Mouse (Mus musculus) liver, adult 2 months (tissue): ENCODE data around the gene Gm48551. TPM values are rescaled to one million over a fixed set of nuclear protein-coding genes. Genes with fewer than 3 reads are reported as not detected.

ENCODE experiments used
- DNase-seq: peaks from one replicate; pipeline ENCODE4 v3.0.0-alpha.2; 2011; ENCODE audit warnings: low read depth, low spot score; ENCODE audit errors: extremely low read depth
- H3K27ac ChIP-seq: fragments of 200-500 bp; replicated peaks from 2 replicates; pipeline ENCODE4 v1.5.1; 2012; ENCODE audit warnings: low read depth, mild to moderate bottlenecking, control low read depth, inconsistent platforms, low read length; ENCODE audit not compliant: insufficient read depth
- H3K27me3 ChIP-seq: fragments of 200-500 bp; 2 replicates; pipeline ENCODE4 v1.6.1; 2012; ENCODE audit warnings: mild to moderate bottlenecking, moderate library complexity, low read length, inconsistent platforms; ENCODE audit not compliant: control insufficient read depth, insufficient read depth
- H3K36me3 ChIP-seq: fragments of 200-500 bp; 2 replicates; pipeline ENCODE4 v1.6.1; 2012; ENCODE audit warnings: low read length, inconsistent platforms; ENCODE audit not compliant: control insufficient read depth, insufficient read depth
- H3K4me1 ChIP-seq: fragments of 200-500 bp; 2 replicates; pipeline ENCODE4 v1.6.1; 2011; ENCODE audit warnings: low read length; ENCODE audit not compliant: control insufficient read depth, insufficient read depth
- H3K4me3 ChIP-seq: fragments of 200-500 bp; 2 replicates; pipeline ENCODE4 v1.5.1; 2011; ENCODE audit warnings: low read depth, mild to moderate bottlenecking, control low read depth, low read length, moderate library complexity; ENCODE audit not compliant: insufficient read depth
- H3K79me2 ChIP-seq: fragments of 200-500 bp; 2 replicates; pipeline ENCODE4 v1.6.1; 2012; ENCODE audit warnings: inconsistent platforms, mild to moderate bottlenecking, low read length, moderate library complexity; ENCODE audit not compliant: control insufficient read depth, insufficient read depth
- H3K9ac ChIP-seq: fragments of 200-500 bp; 2 replicates; pipeline ENCODE4 v1.6.1; 2012; ENCODE audit warnings: low read depth, mild to moderate bottlenecking, control low read depth, inconsistent platforms, low read length
- CTCF ChIP-seq: fragments of 200-500 bp; IDR thresholded peaks from 2 replicates; pipeline ENCODE4 v1.5.1; 2011; ENCODE audit warnings: low read depth, low read length, control low read depth
- POLR2A ChIP-seq: fragments of 200-500 bp; IDR thresholded peaks from 2 replicates; pipeline ENCODE4 v1.6.1; 2011; ENCODE audit warnings: low read length, control low read depth; ENCODE audit not compliant: insufficient read depth; ENCODE audit errors: extremely low read depth
- WGBS: fragments of 180-500 bp; shearing (Covaris S2); methylation state at CpG from one replicate; pipeline ENCODE4 v1.1.7; 2018; 5-methylcytosine and 5-hydroxymethylcytosine counted together
- polyA plus RNA-seq: library from polyadenylated mRNA; depleted of rRNA; stranded (reverse); fragments of >200 nt; gene quantifications from 2 replicates; pipeline ENCODE4 v1.2.3, GENCODE M21; 2012
- total RNA-seq: library from RNA; depleted of rRNA; stranded (reverse); fragments of >200 nt; gene quantifications from 2 replicates; pipeline ENCODE4 v1.2.3, GENCODE M21; 2014

Gm48551 gene
- total and polyA plus RNA-seq, 2 experiments, result 0.32 to 2.4 TPM

DNA sequence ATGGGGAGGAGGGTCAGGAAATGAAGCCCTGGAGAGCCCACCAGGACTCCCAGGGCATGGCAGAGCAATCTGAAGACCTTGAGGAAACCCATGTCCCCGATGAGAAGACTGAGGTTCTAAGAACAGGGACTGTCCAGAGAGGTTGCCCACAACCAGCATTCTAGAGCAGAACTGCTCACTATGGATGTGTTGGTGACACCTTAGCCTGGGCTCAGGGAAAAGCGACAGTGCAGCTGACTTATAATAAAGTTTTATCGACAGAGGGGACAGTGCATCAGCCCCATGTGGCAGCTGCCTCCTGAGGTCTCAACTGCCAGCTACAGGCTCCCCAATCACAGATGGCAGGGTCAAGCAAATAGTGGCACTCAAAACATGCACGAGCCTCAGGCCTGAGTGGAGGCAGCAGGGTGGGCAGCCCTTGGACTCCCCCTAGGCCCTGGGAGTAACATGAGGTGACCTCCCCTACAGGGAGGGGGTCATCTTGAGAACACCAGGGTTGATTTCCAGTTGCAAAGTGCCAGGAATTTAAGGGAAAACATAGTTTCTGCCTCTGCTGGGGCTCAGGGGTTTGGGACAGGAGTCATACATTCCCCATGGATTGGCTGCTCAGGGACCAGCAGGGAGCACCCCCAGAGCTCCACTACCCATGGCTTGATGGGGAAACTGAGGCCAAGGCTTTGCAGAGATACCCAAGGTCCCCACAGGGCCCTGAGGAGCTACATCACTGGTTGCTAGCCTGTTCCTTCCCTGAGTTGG lies 37.0 kb downstream of the Gm48551 start:
- H3K4me1 ChIP-seq, result peaks cover 69% of the 10 kb centered on the region
- peaks cover 72% of the 10 kb centered on the region for H3K79me2 ChIP-seq
- DNase-seq, result no peak
- H3K36me3 ChIP-seq, result no peaks in the 10 kb centered on the region
- TF ChIP-seq CTCF (no peak), POLR2A (no peak)
- peak overlapping the region; percentile 64 for H3K9ac ChIP-seq
- peak overlapping the region; percentile 95 for H3K27ac ChIP-seq
- 50% methylated on average over 4 of the region's 4 CpGs for WGBS
- no peak overlapping the region for H3K4me3 ChIP-seq
- H3K27me3 ChIP-seq, result no peaks in the 10 kb centered on the region

DNA sequence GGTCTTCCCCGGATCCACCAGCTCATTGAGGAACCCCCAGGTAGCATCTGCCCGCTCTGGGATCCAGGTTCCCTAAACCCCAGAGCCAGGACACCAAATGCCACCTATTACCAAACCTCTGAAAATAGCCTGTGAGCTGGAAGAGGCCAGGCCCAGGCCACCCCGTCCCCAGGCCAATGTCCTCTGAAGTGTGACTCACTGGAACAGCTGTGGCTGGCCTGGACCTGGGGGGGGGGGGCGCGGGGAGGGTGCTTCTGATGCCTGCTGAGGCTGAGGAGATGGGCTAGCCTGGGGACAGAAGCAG lies 37.5 kb downstream of the Gm48551 start:
- Histone ChIP-seq H3K79me2 (peaks cover 69% of the 10 kb centered on the region), H3K27me3 (no peaks in the 10 kb centered on the region), H3K27ac (peak overlapping the region; percentile 95), H3K4me1 (peaks cover 65% of the 10 kb centered on the region), H3K4me3 (peak overlapping the region; percentile 16; the same call in 1 of the 2 replicates), H3K36me3 (no peaks in the 10 kb centered on the region), H3K9ac (peak overlapping the region; percentile 64)
- no peak for TF ChIP-seq CTCF
- no peak for TF ChIP-seq POLR2A
- peak; percentile 75 for DNase-seq
- 35% methylated on average over 5 of the region's 5 CpGs for WGBS

DNA sequence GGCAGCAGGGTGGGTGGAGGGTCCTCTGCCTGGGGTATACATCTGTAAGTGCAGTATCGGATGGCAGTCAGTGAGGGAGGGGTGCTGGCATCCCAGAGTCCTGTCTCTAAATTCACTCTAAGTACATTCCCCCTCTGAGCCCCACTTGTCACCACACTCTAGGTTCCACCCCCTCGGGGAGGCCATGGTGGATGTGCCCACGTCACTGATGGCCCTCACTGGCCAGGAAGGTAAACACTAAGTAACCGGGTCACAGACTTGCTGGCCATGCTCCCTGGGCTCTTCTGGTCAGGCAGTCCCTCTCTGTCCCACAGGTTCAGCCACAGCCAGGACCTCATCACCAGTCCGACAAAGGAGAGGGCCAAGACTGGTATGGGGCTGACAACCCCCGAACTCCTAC lies 37.9 kb downstream of the Gm48551 start:
- H3K27ac ChIP-seq, result peak overlapping the region; percentile 95
- 17% methylated on average over 6 of the region's 6 CpGs for WGBS
- TF ChIP-seq CTCF, result no peak
- TF ChIP-seq POLR2A, result no peak
- H3K9ac ChIP-seq, result peak overlapping the region; percentile 64
- H3K79me2 ChIP-seq, result peaks cover 67% of the 10 kb centered on the region
- peaks cover 65% of the 10 kb centered on the region for H3K4me1 ChIP-seq
- peak; percentile 94 for DNase-seq
- H3K27me3 ChIP-seq, result no peaks in the 10 kb centered on the region
- H3K4me3 ChIP-seq, result peak overlapping the region; percentile 16; the same call in 1 of the 2 replicates
- no peaks in the 10 kb centered on the region for H3K36me3 ChIP-seq

DNA sequence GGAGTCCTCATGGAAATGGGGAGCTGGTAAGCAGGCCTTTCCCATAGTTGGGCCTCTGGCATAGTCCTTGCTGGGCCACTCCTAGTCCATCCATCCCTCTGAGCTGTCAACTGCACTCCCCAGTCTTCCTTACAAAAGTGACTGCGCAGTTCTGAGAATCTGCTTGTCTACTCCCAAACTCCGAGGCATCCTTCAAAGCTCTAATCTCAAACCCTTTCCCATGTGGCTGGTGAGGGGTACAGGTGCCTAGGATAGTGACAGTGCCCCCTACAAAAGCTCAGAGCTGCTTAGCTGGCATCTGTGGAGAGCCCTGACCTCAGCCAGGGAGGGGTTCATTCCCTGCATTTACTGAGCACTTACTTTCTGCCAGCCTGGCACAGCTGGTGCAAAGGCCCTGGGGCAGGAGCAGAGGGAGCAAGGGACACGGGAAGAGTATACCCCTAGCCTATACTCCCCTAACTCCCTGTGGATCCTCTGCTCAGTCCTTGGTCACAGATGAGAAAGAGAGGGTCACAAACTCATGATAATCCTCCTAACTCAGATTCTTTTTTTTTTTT lies 38.5 kb downstream of the Gm48551 start:
- TF ChIP-seq POLR2A, result no peak
- TF ChIP-seq CTCF, result no peak
- peaks cover 65% of the 10 kb centered on the region for H3K79me2 ChIP-seq
- H3K27me3 ChIP-seq, result no peaks in the 10 kb centered on the region
- peaks cover 63% of the 10 kb centered on the region for H3K4me1 ChIP-seq
- H3K27ac ChIP-seq, result peak overlapping the region; percentile 80
- H3K36me3 ChIP-seq, result no peaks in the 10 kb centered on the region
- no peak for DNase-seq
- H3K4me3 ChIP-seq, result no peak overlapping the region
- 73% methylated on average over 3 of the region's 3 CpGs for WGBS
- peak overlapping the region; percentile 60 for H3K9ac ChIP-seq

DNA sequence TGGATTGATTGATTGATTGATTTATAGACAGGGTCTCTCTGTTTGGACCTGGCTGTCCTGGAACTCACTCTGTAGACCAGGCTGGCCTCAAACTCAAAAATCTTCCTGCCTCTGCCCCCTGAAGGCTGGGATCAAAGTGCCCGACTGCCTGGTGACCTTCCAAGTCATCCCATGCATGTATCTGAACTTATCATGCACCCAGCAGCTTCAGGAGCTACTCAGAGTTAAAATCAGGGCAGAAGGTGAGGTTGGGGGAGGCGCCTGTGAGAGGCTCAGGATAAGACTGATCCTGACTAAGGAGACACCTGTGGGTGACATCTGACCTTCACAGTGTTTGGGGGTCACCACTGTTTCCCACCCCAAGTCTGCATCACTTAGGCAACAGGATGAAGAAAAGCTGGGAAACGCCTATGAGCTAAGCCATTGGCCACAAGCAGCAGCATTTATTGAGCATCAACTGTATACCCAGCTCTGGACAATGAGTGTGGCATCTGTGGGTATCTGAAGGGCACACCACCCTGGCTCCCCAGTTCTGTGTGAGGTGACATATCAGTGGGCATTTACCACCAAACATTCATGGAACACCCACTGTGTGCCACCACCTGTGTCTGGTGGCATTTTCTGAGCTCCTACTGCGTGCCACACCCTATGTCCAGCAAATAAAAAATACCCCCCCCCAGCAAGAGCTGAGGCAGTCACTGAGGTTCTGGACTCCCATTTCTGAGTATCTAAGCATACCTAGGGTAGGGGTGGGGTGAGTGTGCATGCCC lies 39.4 kb downstream of the Gm48551 start:
- Histone ChIP-seq H3K79me2 (peaks cover 68% of the 10 kb centered on the region), H3K27ac (peak overlapping the region; percentile 83), H3K27me3 (no peaks in the 10 kb centered on the region), H3K9ac (peak overlapping the region; percentile 68), H3K4me1 (peaks cover 55% of the 10 kb centered on the region), H3K36me3 (no peaks in the 10 kb centered on the region), H3K4me3 (peak overlapping the region; percentile 84; the same call in 1 of the 2 replicates)
- 62% methylated on average over 4 of the region's 4 CpGs for WGBS
- TF ChIP-seq POLR2A (no peak), CTCF (no peak)
- no peak for DNase-seq
